Mouse (Mus musculus): Measurements from ENCODE around the gene Nfatc2.

Gene Nfatc2

GRCm38 (mm10) chr2:168577381-168577780 lies 24.1 kb downstream of the Nfatc2 start:
- no peak for DNase-seq

GRCm38 (mm10) chr2:168575834-168576233 lies 25.6 kb downstream of the Nfatc2 start:
- no peak for DNase-seq

- no peak for DNase-seq
Observed at GRCm38 (mm10) chr2:168574934-168575333, 26.5 kb downstream of the Nfatc2 start.

DNA sequence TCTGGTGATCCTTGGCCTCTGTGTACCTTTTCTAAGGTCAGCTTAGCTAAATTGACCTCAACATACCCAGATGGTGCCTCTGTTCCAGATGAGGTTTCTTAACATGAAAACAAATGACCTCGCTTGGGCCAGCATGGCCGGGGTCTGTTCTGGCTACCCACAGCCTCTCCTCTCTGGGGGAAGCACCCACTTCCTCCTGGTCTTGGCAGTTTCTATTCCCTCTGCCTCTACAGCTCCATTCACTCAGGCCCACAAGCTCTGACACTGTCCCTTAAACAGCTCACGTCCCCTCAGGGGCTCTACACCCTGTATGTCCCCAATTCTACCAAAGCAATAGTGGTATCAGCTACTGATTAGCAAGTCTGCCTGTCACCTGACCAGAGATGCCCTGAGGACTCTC lies 27.6 kb downstream of the Nfatc2 start:
- no peak for DNase-seq

DNA sequence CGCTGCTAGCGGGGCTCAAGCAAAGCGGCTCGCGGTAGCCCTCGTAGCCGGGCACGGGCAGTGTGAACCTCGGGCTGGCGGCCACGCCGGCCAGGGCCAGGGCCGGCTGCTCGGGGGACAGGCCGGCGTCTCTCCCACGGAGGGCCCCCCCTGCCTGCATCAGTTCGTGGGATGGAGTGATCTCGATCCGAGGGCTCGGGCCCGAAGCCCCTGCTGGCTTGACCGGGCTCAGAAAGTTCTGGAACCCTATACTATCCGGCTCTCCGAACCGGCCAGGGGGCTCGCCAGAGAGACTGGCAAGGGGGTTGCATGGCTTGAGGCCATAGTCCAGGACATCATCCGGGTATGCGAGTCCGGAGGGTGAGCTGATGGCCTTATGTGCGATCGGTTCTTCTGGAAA lies 30.2 kb downstream of the Nfatc2 start:
- no peak for DNase-seq

- DNase-seq = no peak
Observed at GRCm38 (mm10) chr2:168565538-168566253, 35.8 kb downstream of the Nfatc2 start.

GRCm38 (mm10) chr2:168563184-168563583 lies 38.3 kb downstream of the Nfatc2 start:
- DNase-seq = no peak

DNA sequence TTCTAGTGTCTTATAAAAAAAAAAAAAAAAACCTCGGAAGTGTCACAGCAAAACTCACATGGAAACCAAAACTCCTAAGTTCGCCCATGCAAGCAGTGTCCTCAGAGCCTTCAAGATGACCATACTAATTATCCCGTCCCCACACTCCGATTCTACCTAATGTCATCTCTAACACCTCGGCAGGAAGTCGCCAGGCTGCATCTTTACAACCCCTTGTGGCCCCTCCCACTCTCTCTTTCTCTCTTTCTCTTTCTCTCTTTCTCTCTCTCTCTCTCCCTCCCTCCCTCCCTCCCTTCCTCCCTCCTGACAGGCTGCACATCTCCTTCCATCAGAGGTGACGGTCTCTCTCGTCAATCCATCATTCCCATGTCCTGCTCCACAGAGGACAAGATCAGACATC lies 44.4 kb downstream of the Nfatc2 start:
- no peak for DNase-seq

DNA sequence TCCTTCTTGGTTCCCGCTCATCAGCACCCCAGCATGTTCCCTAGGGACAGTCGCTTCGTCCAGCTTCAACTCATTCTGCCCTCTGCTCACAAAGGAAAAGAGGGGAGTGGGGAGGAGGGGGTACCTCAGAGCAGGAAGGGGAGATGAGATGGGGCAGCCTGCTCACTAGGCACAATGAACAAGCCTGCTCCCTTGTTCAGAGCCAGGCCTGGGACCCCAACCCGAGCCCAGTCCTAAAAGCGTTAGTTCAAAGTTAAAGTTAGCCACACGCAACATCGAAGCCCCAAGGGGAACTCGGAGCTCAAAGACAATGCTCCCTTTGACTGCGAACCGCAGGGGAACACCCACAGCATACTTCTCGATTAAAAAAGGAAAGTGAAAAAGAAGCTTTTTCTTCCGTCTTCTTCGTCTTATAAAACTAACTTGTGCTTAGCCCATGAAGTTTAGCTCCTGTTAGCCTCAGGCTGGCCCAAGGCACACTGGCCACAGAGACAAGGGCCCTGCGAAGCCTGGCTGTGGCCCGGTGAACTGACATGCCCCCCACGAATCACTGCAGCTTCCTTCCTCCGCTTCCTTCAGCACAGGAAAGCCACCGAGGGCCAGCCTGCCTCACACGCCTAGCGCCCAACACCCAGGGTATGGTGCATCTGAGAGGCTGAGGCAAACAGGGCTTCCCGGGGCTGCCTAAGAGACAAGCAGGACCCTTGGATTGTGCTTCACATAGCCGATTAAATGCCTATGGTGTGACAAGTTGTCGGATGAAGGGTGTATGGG lies 45.4 kb downstream of the Nfatc2 start:
- DNase-seq = no peak

DNA sequence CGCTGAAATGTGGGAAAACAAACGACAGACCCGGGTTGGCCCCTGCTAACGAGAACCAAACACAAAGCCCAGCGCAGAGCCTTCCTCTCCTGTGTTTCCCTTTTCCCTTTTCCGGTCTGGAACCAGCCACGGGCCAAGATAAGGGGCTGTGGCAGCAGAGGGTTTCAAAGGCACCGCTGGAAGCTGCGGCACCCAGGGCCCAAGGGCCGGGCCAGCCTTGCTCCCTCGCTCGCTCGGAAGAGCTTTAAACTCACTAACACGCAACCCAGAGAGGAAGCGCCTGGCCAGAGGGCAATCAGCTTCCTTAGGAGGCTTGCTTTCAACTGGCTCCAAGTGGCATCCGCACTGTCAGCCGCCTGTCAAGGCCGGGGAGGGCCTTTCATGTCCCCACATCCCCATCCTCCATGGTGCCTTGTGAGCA lies 47.9 kb downstream of the Nfatc2 start:
- DNase-seq = no peak

DNA sequence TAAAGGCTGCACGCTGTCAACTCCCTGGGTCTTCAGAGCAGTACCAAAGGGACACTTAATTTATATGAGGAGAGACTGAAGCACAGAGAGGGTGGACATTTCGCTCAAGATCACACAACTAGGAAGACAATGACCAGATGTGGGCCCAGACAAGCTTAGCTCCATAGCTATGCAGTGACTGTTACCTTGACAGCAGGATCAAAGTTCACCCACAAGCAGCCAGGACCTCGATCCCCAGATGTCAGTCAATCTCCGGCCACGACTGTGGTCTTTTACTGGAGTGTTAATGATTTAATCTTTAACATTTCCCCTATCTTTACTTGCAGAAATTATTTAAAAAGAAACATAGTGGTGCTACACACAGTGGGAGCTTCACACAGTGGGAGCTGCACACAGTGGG lies 49.1 kb downstream of the Nfatc2 start:
- no peak for DNase-seq

DNA sequence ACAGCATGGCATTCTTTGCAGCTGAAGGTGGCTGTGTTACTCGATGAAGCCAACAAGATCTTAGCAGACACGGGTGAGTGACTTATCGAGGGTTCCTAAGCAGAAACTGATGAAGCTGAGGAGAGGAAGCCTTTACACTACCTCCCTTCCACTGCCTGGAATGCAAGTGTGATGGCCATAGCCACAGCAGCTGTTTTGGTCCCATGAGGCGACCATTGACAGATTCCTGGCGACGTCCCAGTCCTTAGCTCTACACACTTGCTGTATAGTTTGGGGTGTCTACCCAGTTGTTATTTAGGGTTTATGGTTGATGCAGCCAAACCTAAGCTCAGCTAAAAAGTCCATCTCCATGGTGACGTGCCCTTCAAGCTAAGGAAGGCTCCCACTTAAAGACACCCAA lies 50.2 kb downstream of the Nfatc2 start:
- DNase-seq = no peak

GRCm38 (mm10) chr2:168549326-168549725 lies 52.1 kb downstream of the Nfatc2 start:
- no peak for DNase-seq

DNA sequence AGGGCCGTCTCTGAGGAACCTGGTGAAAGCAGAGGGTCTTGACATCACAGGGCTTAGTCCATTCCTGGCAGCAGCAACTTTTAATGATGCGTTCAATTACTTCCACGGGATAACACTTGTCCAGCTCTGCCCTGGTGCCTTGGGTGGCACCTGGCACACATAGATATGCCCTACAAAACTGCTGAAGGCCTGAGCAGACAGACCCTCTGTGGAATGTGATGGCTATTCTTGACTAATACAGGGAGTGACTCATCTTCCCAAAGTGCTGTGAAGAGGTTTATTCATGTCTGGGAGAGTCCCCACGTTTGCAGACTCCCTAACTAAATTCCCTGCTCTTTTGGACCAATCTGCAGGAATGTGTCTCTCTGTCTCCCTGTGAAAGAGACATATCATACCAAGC lies 53.4 kb downstream of the Nfatc2 start:
- no peak for DNase-seq

- peak; percentile 45 for DNase-seq
Observed at GRCm38 (mm10) chr2:168545901-168546557, 55.4 kb downstream of the Nfatc2 start.

DNA sequence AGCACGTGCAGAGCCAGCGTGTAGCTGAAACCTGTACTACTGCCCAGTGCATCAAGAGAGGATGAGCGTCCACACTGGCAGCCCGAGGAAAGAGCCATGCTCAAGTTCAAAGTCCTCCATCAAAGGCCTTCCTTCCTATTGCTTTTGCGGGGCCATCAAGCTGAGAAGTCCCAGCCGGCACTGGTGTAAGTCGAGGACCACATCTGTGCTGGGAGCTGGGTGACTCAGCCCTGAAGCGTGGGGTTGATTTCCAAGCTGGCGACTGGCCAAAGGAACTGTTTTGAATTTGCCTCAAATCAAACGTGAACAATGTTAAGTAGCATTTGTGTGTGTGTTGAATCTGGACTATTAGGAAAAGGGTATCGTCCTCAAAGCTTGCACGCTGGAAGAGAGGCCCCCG lies 57.4 kb downstream of the Nfatc2 start:
- peak; percentile 80 for DNase-seq

DNA sequence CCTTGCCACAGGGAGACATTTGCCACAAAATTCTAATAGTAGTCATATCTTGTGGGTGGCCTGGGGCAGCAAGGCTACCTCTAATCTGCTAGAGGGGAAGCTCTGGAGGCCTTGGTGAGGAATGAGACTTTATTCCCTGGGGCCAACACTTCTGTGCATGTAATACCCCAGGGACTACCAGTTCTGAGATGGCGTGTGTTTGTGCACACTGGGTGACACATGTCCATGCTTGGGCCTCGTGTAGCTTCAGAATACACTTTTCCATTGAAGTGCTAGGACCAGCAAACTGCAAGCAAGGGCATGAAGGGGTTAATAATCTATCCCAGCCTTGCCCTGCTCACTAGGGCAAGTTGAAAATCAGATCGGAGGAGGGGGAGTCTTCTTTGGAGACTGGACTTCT lies 58.4 kb downstream of the Nfatc2 start:
- no peak for DNase-seq

GRCm38 (mm10) chr2:168541223-168541622 lies 60.2 kb downstream of the Nfatc2 start:
- no peak for DNase-seq

DNA sequence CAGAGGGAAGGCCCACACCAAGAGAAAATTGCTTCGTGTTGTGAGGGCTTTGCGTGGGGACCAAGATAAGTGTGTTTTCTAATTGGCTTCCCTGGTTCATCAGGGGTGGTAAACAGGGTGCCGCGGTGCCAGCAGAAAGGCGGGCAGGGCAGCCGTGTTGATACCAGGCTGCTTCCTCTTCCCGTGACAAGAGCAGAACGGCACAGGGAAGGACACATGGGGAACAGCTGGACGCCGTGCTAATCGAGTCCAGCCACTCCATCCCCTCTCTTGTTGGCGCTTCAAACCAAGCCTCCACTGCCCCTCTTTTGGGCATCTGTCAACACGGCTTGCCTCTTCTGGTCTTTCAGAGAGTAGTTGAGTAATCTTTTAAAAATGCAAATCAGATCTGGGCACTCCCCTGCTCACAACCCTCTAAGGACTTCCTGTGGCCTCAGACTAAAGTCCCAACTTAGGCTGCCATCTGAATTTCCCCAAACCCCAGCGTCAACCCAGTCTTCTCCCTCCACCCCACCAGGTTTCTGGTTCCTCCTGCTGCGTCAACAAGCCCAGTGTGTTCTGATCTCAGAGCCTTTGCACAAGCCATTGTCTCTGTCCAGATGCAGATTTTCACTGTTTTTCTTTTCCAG lies 61.7 kb downstream of the Nfatc2 start:
- no peak for DNase-seq

- no peak for DNase-seq
Observed at GRCm38 (mm10) chr2:168539026-168539425, 62.4 kb downstream of the Nfatc2 start.

GRCm38 (mm10) chr2:168532061-168532833 lies 69.2 kb downstream of the Nfatc2 start:
- no peak for DNase-seq

DNA sequence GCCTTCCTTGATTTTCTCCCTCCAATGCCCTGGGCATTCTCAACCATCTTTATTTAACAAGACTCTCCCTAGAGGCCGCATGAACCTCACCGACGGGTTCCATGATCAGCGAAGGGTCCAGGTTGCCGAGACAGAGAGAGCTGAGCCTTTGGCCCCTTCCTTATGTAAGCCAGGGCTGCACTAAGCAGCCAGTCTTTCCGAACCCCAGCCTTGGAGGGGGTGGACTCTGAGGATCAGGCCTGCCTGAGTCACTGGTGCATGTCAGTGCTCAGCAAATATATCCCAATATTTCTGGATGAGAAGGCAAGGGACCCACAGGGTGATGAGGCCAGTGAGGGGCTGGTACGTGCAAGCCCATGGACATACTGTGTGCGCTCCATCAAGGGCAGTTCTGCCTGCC lies 72.9 kb downstream of the Nfatc2 start:
- no peak for DNase-seq

DNA sequence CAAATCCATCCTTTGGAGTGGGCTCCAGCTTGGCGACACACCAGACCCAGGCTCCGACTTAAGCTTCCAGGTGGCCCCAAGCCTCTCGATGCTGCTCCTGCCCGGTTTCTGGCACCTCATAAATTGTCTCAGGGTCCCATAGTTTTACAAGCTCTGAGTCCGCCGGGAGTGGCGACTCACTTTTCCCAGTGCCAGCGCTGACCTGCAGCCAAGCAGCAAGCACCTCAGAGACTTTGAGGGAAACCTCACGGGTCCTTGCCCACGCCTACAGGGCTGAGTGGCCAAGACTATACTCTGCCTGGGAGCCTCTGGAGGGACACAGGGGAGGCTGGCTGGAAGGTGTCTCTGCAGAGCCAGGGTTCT lies 74.0 kb downstream of the Nfatc2 start:
- no peak for DNase-seq

Measured in right cerebral cortex, postnatal 14 days (tissue).